Mouse (Mus musculus) embryonic facial prominence, embryonic 15.5 days (tissue): ENCODE results near the gene Ssmem1. TPM values are rescaled to one million over a fixed set of nuclear protein-coding genes. Genes with fewer than 3 reads are reported as not detected.
A peak's percentile ranks its signal among the peaks of the same experiment; 100 is the strongest.

ENCODE experiments used
- ATAC-seq: fragments of 200-750 bp; cut with Nextera tagmentation; 2 replicates; pipeline ENCODE4 v1.8.0; 2017; ENCODE audit warnings: low read depth, moderate TSS enrichment; ENCODE audit not compliant: insufficient number of reproducible peaks, low FRiP score, low TSS enrichment
- H3K27ac ChIP-seq: fragments of 300-500 bp; sonication (generic); replicated peaks from 2 replicates; pipeline ENCODE4 v1.5.1; 2015; ENCODE audit warnings: mild to moderate bottlenecking, inconsistent platforms
- H3K27me3 ChIP-seq: fragments of 300-500 bp; sonication (generic); 2 replicates; pipeline ENCODE4 v1.6.1; 2015; ENCODE audit warnings: inconsistent platforms
- H3K36me3 ChIP-seq: fragments of 300-500 bp; sonication (generic); 2 replicates; pipeline ENCODE4 v1.6.1; 2015; ENCODE audit warnings: mild to moderate bottlenecking, inconsistent platforms
- H3K4me1 ChIP-seq: fragments of 300-500 bp; sonication (generic); 2 replicates; pipeline ENCODE4 v1.6.1; 2015; ENCODE audit warnings: inconsistent platforms
- H3K4me2 ChIP-seq: fragments of 300-500 bp; sonication (generic); replicated peaks from 2 replicates; pipeline ENCODE4 v1.6.1; 2015; ENCODE audit warnings: mild to moderate bottlenecking, inconsistent platforms
- H3K4me3 ChIP-seq: fragments of 300-500 bp; sonication (generic); replicated peaks from 2 replicates; pipeline ENCODE4 v1.5.1; 2015; ENCODE audit warnings: mild to moderate bottlenecking, inconsistent platforms
- H3K9ac ChIP-seq: fragments of 300-500 bp; sonication (generic); 2 replicates; pipeline ENCODE4 v1.6.1; 2015; ENCODE audit warnings: inconsistent platforms
- H3K9me3 ChIP-seq: fragments of 300-500 bp; sonication (generic); replicated peaks from 2 replicates; pipeline ENCODE4 v1.6.1; 2016; ENCODE audit warnings: inconsistent platforms
- WGBS: fragments of 180-500 bp; shearing (Covaris S2); methylation state at CpG from one replicate; pipeline ENCODE4 v1.1.7; 2015; 5-methylcytosine and 5-hydroxymethylcytosine counted together
- polyA plus RNA-seq: library from polyadenylated mRNA; unstranded; fragments of >200 nt; fragmentation: Nextera tagmentation; extraction: Ambion mirVana; gene quantifications from 2 replicates; pipeline ENCODE4 v1.2.1, GENCODE M21; 2015

Ssmem1 gene
- polyA plus RNA-seq, 1 experiment from 2014 or later: 0.52 TPM

- ATAC-seq: no peak
- H3K4me1 ChIP-seq: peaks cover 64% of the 10 kb centered on the region
Observed at GRCm38 (mm10) chr6:30547274-30547645, 37.6 kb downstream of the Ssmem1 start.

GRCm38 (mm10) chr6:30547656-30548306, 38.1 kb downstream of the Ssmem1 start:
- Histone ChIP-seq H3K9ac (no peak overlapping the region), H3K27ac (peak overlapping the region; percentile 92), H3K27me3 (no peaks in the 10 kb centered on the region), H3K4me2 (peak overlapping the region; percentile 39), H3K9me3 (no peaks in the 10 kb centered on the region), H3K36me3 (no peaks in the 10 kb centered on the region), H3K4me1 (peaks cover 64% of the 10 kb centered on the region), H3K4me3 (peak overlapping the region; percentile 23; the same call in 1 of the 2 replicates)
- ATAC-seq: no peak
- 23% methylated on average over 9 of the region's 9 CpGs for WGBS

More at GRCm38 (mm10) chr6:30547274-30547645, 37.6 kb downstream of the Ssmem1 start:
- Histone ChIP-seq H3K27ac (peak overlapping the region; percentile 92), H3K4me2 (peak overlapping the region; percentile 39), H3K9me3 (no peaks in the 10 kb centered on the region), H3K36me3 (no peaks in the 10 kb centered on the region), H3K9ac (0 out of 2 replicates have a peak overlapping the region, but pooled peaks have one; percentile 7), H3K27me3 (no peaks in the 10 kb centered on the region), H3K4me3 (peak overlapping the region; percentile 23)
- 0% methylated on average over 17 of the region's 17 CpGs for WGBS

GRCm38 (mm10) chr6:30549231-30549761, 39.6 kb downstream of the Ssmem1 start:
- Histone ChIP-seq H3K9me3 (no peaks in the 10 kb centered on the region), H3K9ac (no peak overlapping the region), H3K27ac (peak overlapping the region; percentile 92), H3K27me3 (no peaks in the 10 kb centered on the region), H3K4me1 (peaks cover 59% of the 10 kb centered on the region), H3K4me3 (no peak overlapping the region; the same call in 1 of the 2 replicates), H3K36me3 (no peaks in the 10 kb centered on the region), H3K4me2 (peak overlapping the region; percentile 34)
- WGBS: 8% methylated on average over 15 of the region's 15 CpGs
- peak; percentile 64; the same call in 1 of the 2 replicates for ATAC-seq

GRCm38 (mm10) chr6:30550496-30551192, 41.0 kb downstream of the Ssmem1 start:
- Histone ChIP-seq H3K27me3 (no peaks in the 10 kb centered on the region), H3K27ac (peak overlapping the region; percentile 80), H3K9me3 (no peaks in the 10 kb centered on the region), H3K4me3 (no peak overlapping the region), H3K36me3 (no peaks in the 10 kb centered on the region), H3K4me2 (no peak overlapping the region), H3K4me1 (peaks cover 52% of the 10 kb centered on the region), H3K9ac (no peak overlapping the region)
- ATAC-seq: no peak
- 38% methylated on average over 7 of the region's 7 CpGs for WGBS

GRCm38 (mm10) chr6:30551193-30551515, 41.5 kb downstream of the Ssmem1 start:
- no peak overlapping the region for H3K9ac ChIP-seq
- no peak overlapping the region for H3K4me3 ChIP-seq
- no peaks in the 10 kb centered on the region for H3K36me3 ChIP-seq
- H3K4me1 ChIP-seq: peaks cover 52% of the 10 kb centered on the region
- no peak overlapping the region for H3K4me2 ChIP-seq
- no peaks in the 10 kb centered on the region for H3K9me3 ChIP-seq
- no peak for ATAC-seq
- H3K27ac ChIP-seq: peak overlapping the region; percentile 80
- H3K27me3 ChIP-seq: no peaks in the 10 kb centered on the region

GRCm38 (mm10) chr6:30551644-30552580, 42.3 kb downstream of the Ssmem1 start:
- H3K36me3 ChIP-seq: no peaks in the 10 kb centered on the region
- no peaks in the 10 kb centered on the region for H3K9me3 ChIP-seq
- WGBS: 24% methylated on average over 23 of the region's 23 CpGs
- H3K4me3 ChIP-seq: no peak overlapping the region; the same call in 1 of the 2 replicates
- H3K27me3 ChIP-seq: no peaks in the 10 kb centered on the region
- ATAC-seq: no peak
- no peak overlapping the region for H3K9ac ChIP-seq
- peaks cover 47% of the 10 kb centered on the region for H3K4me1 ChIP-seq
- peak overlapping the region; percentile 31; the same call in 1 of the 2 replicates for H3K4me2 ChIP-seq
- H3K27ac ChIP-seq: peak overlapping the region; percentile 80

- no peak overlapping the region for H3K4me2 ChIP-seq
Observed at GRCm38 (mm10) chr6:30552628-30553027, 43.0 kb downstream of the Ssmem1 start.

GRCm38 (mm10) chr6:30553381-30554010, 43.8 kb downstream of the Ssmem1 start:
- Histone ChIP-seq H3K4me3 (no peak overlapping the region), H3K27ac (peak overlapping the region; percentile 80), H3K9me3 (no peaks in the 10 kb centered on the region), H3K27me3 (no peaks in the 10 kb centered on the region), H3K36me3 (no peaks in the 10 kb centered on the region), H3K9ac (no peak overlapping the region), H3K4me2 (no peak overlapping the region), H3K4me1 (peaks cover 35% of the 10 kb centered on the region)
- ATAC-seq: no peak
- WGBS: 56% methylated on average over 7 of the region's 7 CpGs

More at GRCm38 (mm10) chr6:30552628-30553027, 43.0 kb downstream of the Ssmem1 start:
- H3K4me3 ChIP-seq: no peak overlapping the region
- no peaks in the 10 kb centered on the region for H3K27me3 ChIP-seq
- no peaks in the 10 kb centered on the region for H3K36me3 ChIP-seq
- WGBS: 40% methylated on average over 6 of the region's 6 CpGs
- H3K4me1 ChIP-seq: peaks cover 43% of the 10 kb centered on the region
- H3K27ac ChIP-seq: peak overlapping the region; percentile 80
- no peak for ATAC-seq
- H3K9ac ChIP-seq: no peak overlapping the region
- H3K9me3 ChIP-seq: no peaks in the 10 kb centered on the region

GRCm38 (mm10) chr6:30554092-30554491, 44.4 kb downstream of the Ssmem1 start:
- 79% methylated on average over 5 of the region's 5 CpGs for WGBS

GRCm38 (mm10) chr6:30554621-30555170, 45.0 kb downstream of the Ssmem1 start:
- no peaks in the 10 kb centered on the region for H3K36me3 ChIP-seq
- ATAC-seq: no peak
- 85% methylated on average over 5 of the region's 5 CpGs for WGBS
- no peak overlapping the region for H3K4me3 ChIP-seq
- H3K4me2 ChIP-seq: no peak overlapping the region
- H3K9ac ChIP-seq: no peak overlapping the region
- no peaks in the 10 kb centered on the region for H3K27me3 ChIP-seq
- no peaks in the 10 kb centered on the region for H3K9me3 ChIP-seq
- no peak overlapping the region; the same call in 1 of the 2 replicates for H3K27ac ChIP-seq
- peaks cover 25% of the 10 kb centered on the region for H3K4me1 ChIP-seq

More at GRCm38 (mm10) chr6:30554092-30554491, 44.4 kb downstream of the Ssmem1 start:
- Histone ChIP-seq H3K27ac (peak overlapping the region; percentile 80), H3K4me3 (no peak overlapping the region), H3K9ac (no peak overlapping the region), H3K9me3 (no peaks in the 10 kb centered on the region), H3K36me3 (no peaks in the 10 kb centered on the region), H3K27me3 (no peaks in the 10 kb centered on the region), H3K4me1 (peaks cover 31% of the 10 kb centered on the region), H3K4me2 (no peak overlapping the region)
- ATAC-seq: no peak
